Comparison of ENCODE assay signal across 14 mouse cellular contexts in genomic region chr11:46293491-46293890, GRCm38 (mm10). TPM values are rescaled to one million over a fixed set of nuclear protein-coding genes. Genes with fewer than 3 reads are reported as not detected.
DNase-seq lines count a peak whose midpoint lies in the region.
"Had no signal": no experiment of that assay in that cellular context is flagged by ENCODE, and none has a peak within 500 bp of the region (broad histone marks: within the 10 kb centered on the region; RNA-seq: fewer than 3 reads in every experiment).

No protein-coding gene starts in this region.

- intact Hi-C loops in left cerebral cortex, postnatal 10 days (cut with DNase I) = no loop called here

- peak; percentile 76 for DNase-seq in cerebellum, adult 11 months
- peak; percentile 80 to 88 for DNase-seq in cerebellum, adult 18-20 months
- peak; percentile 77 to 87 for DNase-seq in cerebellum, postnatal 25 days
- DNase-seq in kidney, postnatal 10 days = peak; percentile 60
- no peak for DNase-seq in right cerebral cortex, adult 2 months (ENCODE audit: low spot score in 2 of 2)
- no peak for DNase-seq in adrenal gland, adult 8-10 months
- no peak for DNase-seq in left cerebral cortex, postnatal 10 days (ENCODE audit: extremely low spot score in 1 of 2, low spot score in 2 of 2)
- DNase-seq: adrenal gland, postnatal 14 days; gastrocnemius, postnatal 14 days; layer of hippocampus, postnatal 36 days; liver; right cerebral cortex, adult 18-20 months; thymus, postnatal 4 days had no signal

RNA-seq across cellular contexts. Expression of gene Cyfip2, which starts 19.2 kb away (rescaled TPM):
- 100 to 1,000 TPM; 118 to 135 (median 125) TPM for total RNA-seq in adrenal gland, adult 8-10 months (2022)
- 100 to 1,000 TPM; 303 to 311 TPM for total RNA-seq in left cerebral cortex, postnatal 10 days (2021)

RNA-seq across cellular contexts. Expression of gene Fndc9, which starts 58.2 kb away (rescaled TPM):
- total RNA-seq in adrenal gland, adult 8-10 months (2022) = not detected
- 10 to 100 TPM in 1 of 2 experiments, 1 to 10 TPM in 1; 9.6 to 10.0 TPM for total RNA-seq in left cerebral cortex, postnatal 10 days (2021)
- total RNA-seq: adrenal gland, postnatal 14 days; gastrocnemius, postnatal 14 days; megakaryocyte progenitor cell, adult 5-6 weeks had no signal

Comparison
In these comparisons a context has a peak if more than half of its experiments do, and no peak if none do; other contexts are left out.
1. DNase-seq: peak in cerebellum, adult 11 months (single experiment), cerebellum, adult 18-20 months (2 of 2), cerebellum, postnatal 25 days (2 of 2) and kidney, postnatal 10 days (single experiment); none in right cerebral cortex, adult 2 months (0 of 2), adrenal gland, adult 8-10 months (single experiment) and left cerebral cortex, postnatal 10 days (0 of 2).
2. RNA of gene Fndc9, which starts 58.2 kb away (total RNA-seq): 9.6 to 10.0 TPM in left cerebral cortex, postnatal 10 days; not detected in adrenal gland, adult 8-10 months; every median in the first group is over 10 times any median in the second.